Mouse (Mus musculus): ENCODE measurements around the gene Arid1b.

Arid1b gene

DNA sequence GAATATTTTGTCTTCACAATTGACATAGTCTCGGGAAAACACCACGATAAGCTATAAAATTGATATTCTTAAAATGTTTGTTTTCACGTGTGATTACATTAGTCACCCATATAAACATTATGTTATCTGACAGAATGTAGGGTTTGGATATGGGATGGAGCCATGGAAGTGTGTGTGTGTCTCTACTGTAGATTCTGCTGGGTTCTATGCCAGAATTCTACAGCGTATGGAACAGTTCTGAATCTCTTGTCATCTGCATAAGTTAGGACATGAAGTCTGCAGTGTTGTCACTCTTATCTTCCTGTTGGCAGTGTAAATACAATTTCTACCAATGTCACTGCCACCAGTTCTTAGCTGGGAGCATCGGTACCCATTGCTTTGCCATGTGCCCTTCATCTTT, 177.3 kb downstream of the Arid1b start:
- Histone ChIP-seq H3K4me1 (replicated peaks; ENCODE audit: low read depth, low read length) (peaks cover 9% of the 10 kb centered on the region; the same call in 1 of the 2 replicates), H3K9me3 (ENCODE audit: low read length) (no peaks in the 10 kb centered on the region), H3K27me3 (ENCODE audit: insufficient read depth, low read length) (no peaks in the 10 kb centered on the region), H3K4me3 (replicated peaks; ENCODE audit: low read length) (no peak overlapping the region), H3K36me3 (ENCODE audit: insufficient read depth, low read length) (no peaks in the 10 kb centered on the region)
- TF ChIP-seq NANOG (IDR thresholded peaks at IDR 0.05; ENCODE audit: borderline replicate concordance, low read length) (no peak), POU5F1 (IDR thresholded peaks at IDR 0.05; ENCODE audit: borderline replicate concordance, low read length) (no peak), CTCF (conservative IDR thresholded peaks at IDR 0.05; ENCODE audit: low read length) (no peak)

DNA sequence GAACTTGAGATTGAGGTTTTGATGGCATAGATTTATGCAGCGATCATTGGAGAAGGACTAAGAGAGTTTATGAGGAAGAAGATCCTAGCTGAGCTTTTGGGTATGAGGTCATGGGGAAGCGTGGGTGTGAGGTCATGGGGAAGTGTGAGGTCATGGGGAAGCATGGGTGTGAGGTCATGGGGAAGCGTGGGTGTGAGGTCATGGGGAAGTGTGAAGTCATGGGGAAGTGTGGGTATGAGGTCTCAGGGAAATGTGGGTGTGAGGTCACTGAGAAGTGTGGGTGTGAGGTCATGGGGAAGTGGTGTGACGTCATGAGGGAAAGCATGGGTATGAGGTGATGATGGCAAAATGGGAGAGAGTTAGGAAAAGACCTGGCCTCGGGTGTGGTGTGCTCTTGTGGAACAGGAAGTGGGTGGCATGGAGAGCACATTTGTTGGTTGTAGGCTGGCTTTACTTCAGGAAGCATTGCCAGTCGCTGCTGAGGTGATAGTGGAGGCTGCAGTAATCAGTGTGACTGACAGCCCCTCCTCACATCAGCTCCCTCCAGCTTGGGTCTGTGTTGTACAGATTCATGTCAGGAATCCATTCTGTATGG, 180.4 kb downstream of the Arid1b start:
- peaks cover 9% of the 10 kb centered on the region; the same call in 1 of the 2 replicates for H3K4me1 ChIP-seq (replicated peaks; ENCODE audit: low read depth, low read length)
- no peaks in the 10 kb centered on the region; the same call in 1 of the 2 replicates for H3K36me3 ChIP-seq (ENCODE audit: insufficient read depth, low read length)
- H3K4me3 ChIP-seq (replicated peaks; ENCODE audit: low read length), result no peak overlapping the region
- no peaks in the 10 kb centered on the region for H3K27me3 ChIP-seq (ENCODE audit: insufficient read depth, low read length)
- no peak for TF ChIP-seq POU5F1 (IDR thresholded peaks at IDR 0.05; ENCODE audit: borderline replicate concordance, low read length)
- no peak for TF ChIP-seq CTCF (conservative IDR thresholded peaks at IDR 0.05; ENCODE audit: low read length)
- no peak for TF ChIP-seq NANOG (IDR thresholded peaks at IDR 0.05; ENCODE audit: borderline replicate concordance, low read length)
- H3K9me3 ChIP-seq (ENCODE audit: low read length), result no peaks in the 10 kb centered on the region

- peaks cover 9% of the 10 kb centered on the region; the same call in 1 of the 2 replicates for H3K4me1 ChIP-seq (replicated peaks; ENCODE audit: low read depth, low read length)
- TF ChIP-seq CTCF (conservative IDR thresholded peaks at IDR 0.05; ENCODE audit: low read length) (no peak), NANOG (IDR thresholded peaks at IDR 0.05; ENCODE audit: borderline replicate concordance, low read length) (no peak), POU5F1 (IDR thresholded peaks at IDR 0.05; ENCODE audit: borderline replicate concordance, low read length) (no peak)
- no peaks in the 10 kb centered on the region for H3K9me3 ChIP-seq (ENCODE audit: low read length)
- H3K36me3 ChIP-seq (ENCODE audit: insufficient read depth, low read length), result no peaks in the 10 kb centered on the region; the same call in 1 of the 2 replicates
- H3K4me3 ChIP-seq (replicated peaks; ENCODE audit: low read length), result no peak overlapping the region
- H3K27me3 ChIP-seq (ENCODE audit: insufficient read depth, low read length), result no peaks in the 10 kb centered on the region
Observed at GRCm38 (mm10) chr17:5175535-5175934, 181.4 kb downstream of the Arid1b start.

GRCm38 (mm10) chr17:5176315-5176714, 182.2 kb downstream of the Arid1b start:
- no peak for TF ChIP-seq CTCF (conservative IDR thresholded peaks at IDR 0.05; ENCODE audit: low read length)
- Histone ChIP-seq H3K36me3 (ENCODE audit: insufficient read depth, low read length) (no peaks in the 10 kb centered on the region; the same call in 1 of the 2 replicates), H3K9me3 (ENCODE audit: low read length) (no peaks in the 10 kb centered on the region), H3K4me3 (replicated peaks; ENCODE audit: low read length) (no peak overlapping the region), H3K4me1 (replicated peaks; ENCODE audit: low read depth, low read length) (peaks cover 9% of the 10 kb centered on the region; the same call in 1 of the 2 replicates), H3K27me3 (ENCODE audit: insufficient read depth, low read length) (no peaks in the 10 kb centered on the region)

DNA sequence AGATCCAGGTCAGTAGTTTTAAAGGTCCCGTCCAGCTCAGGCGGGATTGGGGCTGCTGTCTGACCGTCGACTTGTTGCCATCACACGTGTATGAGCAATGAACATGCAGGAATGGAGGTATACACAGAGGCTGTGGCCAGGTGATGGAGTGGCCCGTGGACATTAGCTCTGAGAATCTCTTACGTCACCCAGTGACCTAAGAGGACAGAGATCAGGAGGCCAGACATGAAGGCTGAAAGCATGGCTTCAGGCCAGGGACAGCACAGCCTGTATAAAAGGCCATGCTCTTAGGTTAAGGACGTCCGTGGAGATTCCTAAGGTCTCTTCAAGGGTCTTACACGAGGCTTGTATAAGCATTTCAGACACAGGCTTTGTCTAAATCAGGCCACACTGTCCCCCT, 184.4 kb downstream of the Arid1b start:
- Histone ChIP-seq H3K9me3 (ENCODE audit: low read length) (no peaks in the 10 kb centered on the region), H3K36me3 (ENCODE audit: insufficient read depth, low read length) (no peaks in the 10 kb centered on the region; the same call in 1 of the 2 replicates), H3K4me3 (replicated peaks; ENCODE audit: low read length) (no peak overlapping the region), H3K4me1 (replicated peaks; ENCODE audit: low read depth, low read length) (peaks cover 9% of the 10 kb centered on the region; the same call in 1 of the 2 replicates), H3K27me3 (ENCODE audit: insufficient read depth, low read length) (no peaks in the 10 kb centered on the region)
- TF ChIP-seq NANOG (IDR thresholded peaks at IDR 0.05; ENCODE audit: borderline replicate concordance, low read length), result no peak

GRCm38 (mm10) chr17:5179004-5179403, 184.9 kb downstream of the Arid1b start:
- no peaks in the 10 kb centered on the region for H3K9me3 ChIP-seq (ENCODE audit: low read length)
- no peaks in the 10 kb centered on the region for H3K27me3 ChIP-seq (ENCODE audit: insufficient read depth, low read length)
- no peak for TF ChIP-seq POU5F1 (IDR thresholded peaks at IDR 0.05; ENCODE audit: borderline replicate concordance, low read length)
- no peak for TF ChIP-seq NANOG (IDR thresholded peaks at IDR 0.05; ENCODE audit: borderline replicate concordance, low read length)
- TF ChIP-seq CTCF (conservative IDR thresholded peaks at IDR 0.05; ENCODE audit: low read length), result no peak
- peaks cover 9% of the 10 kb centered on the region; the same call in 1 of the 2 replicates for H3K4me1 ChIP-seq (replicated peaks; ENCODE audit: low read depth, low read length)
- H3K36me3 ChIP-seq (ENCODE audit: insufficient read depth, low read length), result no peaks in the 10 kb centered on the region; the same call in 1 of the 2 replicates
- no peak overlapping the region for H3K4me3 ChIP-seq (replicated peaks; ENCODE audit: low read length)

DNA sequence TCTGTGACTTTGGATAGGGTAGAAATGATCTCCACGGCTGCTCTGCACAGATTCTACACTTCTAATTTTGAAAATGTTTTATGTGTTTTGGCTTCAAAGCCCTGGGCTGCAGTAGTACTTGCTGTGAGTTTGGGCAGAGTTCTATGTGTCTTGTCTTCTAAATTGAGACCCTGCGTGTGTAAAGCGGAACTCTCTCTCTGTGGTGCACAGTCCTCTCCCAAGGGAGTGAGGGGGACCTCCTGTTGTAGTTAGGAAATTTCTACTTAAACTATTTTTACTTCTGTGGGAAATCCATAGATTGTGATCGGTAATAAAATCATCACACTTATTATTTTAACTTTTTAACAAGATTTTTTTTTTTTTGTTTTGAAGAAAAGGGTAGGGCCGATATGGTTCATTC, 185.3 kb downstream of the Arid1b start:
- TF ChIP-seq NANOG (IDR thresholded peaks at IDR 0.05; ENCODE audit: borderline replicate concordance, low read length), result no peak
- TF ChIP-seq POU5F1 (IDR thresholded peaks at IDR 0.05; ENCODE audit: borderline replicate concordance, low read length), result no peak
- TF ChIP-seq CTCF (conservative IDR thresholded peaks at IDR 0.05; ENCODE audit: low read length), result no peak
- no peaks in the 10 kb centered on the region; the same call in 1 of the 2 replicates for H3K36me3 ChIP-seq (ENCODE audit: insufficient read depth, low read length)
- H3K9me3 ChIP-seq (ENCODE audit: low read length), result no peaks in the 10 kb centered on the region
- no peak overlapping the region for H3K4me3 ChIP-seq (replicated peaks; ENCODE audit: low read length)
- H3K27me3 ChIP-seq (ENCODE audit: insufficient read depth, low read length), result no peaks in the 10 kb centered on the region
- peaks cover 9% of the 10 kb centered on the region; the same call in 1 of the 2 replicates for H3K4me1 ChIP-seq (replicated peaks; ENCODE audit: low read depth, low read length)

DNA sequence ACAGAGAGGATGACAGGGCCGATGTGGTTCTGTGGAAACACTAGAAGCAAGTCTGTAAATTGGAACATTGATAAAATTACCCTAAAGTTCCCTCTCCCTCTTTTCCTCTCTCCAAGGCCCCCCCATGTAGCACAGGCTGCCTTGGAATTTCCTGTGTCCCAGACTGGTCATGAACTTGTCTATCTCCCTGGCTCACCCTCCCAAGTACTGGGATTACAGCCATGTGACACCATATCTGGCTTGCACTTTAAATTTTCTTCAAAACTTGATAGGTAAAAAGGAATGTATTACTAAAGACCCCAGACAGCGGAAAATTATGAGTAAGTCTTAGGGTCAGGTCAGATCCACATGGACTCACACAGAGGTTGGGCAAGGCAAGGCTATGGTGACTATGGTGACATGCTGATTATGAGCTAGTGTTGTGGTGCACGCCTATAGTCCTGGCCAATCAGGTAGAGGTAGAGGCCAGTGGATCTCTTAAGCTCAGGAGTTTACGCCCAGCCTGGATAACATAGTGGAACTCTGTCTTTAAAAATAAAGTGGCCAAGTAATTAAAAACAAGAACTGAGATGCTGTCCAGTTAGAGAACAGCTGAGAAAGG, 185.9 kb downstream of the Arid1b start:
- no peaks in the 10 kb centered on the region for H3K9me3 ChIP-seq (ENCODE audit: low read length)
- H3K27me3 ChIP-seq (ENCODE audit: insufficient read depth, low read length), result no peaks in the 10 kb centered on the region
- no peak for TF ChIP-seq CTCF (conservative IDR thresholded peaks at IDR 0.05; ENCODE audit: low read length)
- no peak for TF ChIP-seq POU5F1 (IDR thresholded peaks at IDR 0.05; ENCODE audit: borderline replicate concordance, low read length)
- TF ChIP-seq NANOG (IDR thresholded peaks at IDR 0.05; ENCODE audit: borderline replicate concordance, low read length), result no peak

More for the DNA sequence above, 185.9 kb downstream of the Arid1b start:
- no peak overlapping the region for H3K4me3 ChIP-seq (replicated peaks; ENCODE audit: low read length)
- peaks cover 12% of the 10 kb centered on the region; the same call in 1 of the 2 replicates for H3K4me1 ChIP-seq (replicated peaks; ENCODE audit: low read depth, low read length)
- H3K36me3 ChIP-seq (ENCODE audit: insufficient read depth, low read length), result no peaks in the 10 kb centered on the region; the same call in 1 of the 2 replicates

All from E14TG2a.4 (cell line).